Mouse (Mus musculus) brain, embryonic 14.5 days (tissue): ENCODE results near the gene Focad.

Source experiments
- CTCF ChIP-seq: fragments of 200-500 bp; IDR thresholded peaks from 2 replicates; pipeline ENCODE4 v1.5.1; 2012; ENCODE audit warnings: inconsistent platforms, mild to moderate bottlenecking, moderate library complexity, borderline replicate concordance; ENCODE audit not compliant: insufficient read depth, insufficient read length; ENCODE audit errors: extremely low read depth
- POLR2A ChIP-seq: fragments of 200-500 bp; IDR thresholded peaks from 2 replicates; pipeline ENCODE4 v1.6.1; 2012; ENCODE audit warnings: mild to moderate bottlenecking, inconsistent platforms, borderline replicate concordance; ENCODE audit not compliant: poor library complexity, insufficient read depth, insufficient read length, severe bottlenecking; ENCODE audit errors: extremely low read depth

DNA sequence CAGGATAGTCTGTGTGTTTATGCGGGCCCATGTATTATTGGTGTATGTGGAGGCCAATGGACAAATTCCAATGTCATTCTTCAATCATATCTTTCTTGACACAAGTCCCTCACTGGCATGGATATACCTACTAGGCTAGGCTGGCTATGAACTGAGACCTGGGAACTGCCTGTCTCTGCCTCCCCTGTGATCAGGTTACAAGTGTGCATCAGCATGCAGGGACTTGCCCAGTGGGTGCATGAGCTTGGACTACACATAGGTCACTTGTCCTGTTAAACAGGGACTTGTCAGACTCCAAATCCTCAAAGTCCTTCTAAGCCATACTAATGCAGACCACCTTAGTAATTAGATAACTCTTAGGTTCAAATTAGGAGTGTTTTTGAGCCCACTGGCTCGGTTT lies 184.1 kb downstream of the Focad start:
- no peak for TF ChIP-seq POLR2A
- TF ChIP-seq CTCF = no peak
